Mouse (Mus musculus): ENCODE measurements around the gene Bri3. TPM values are rescaled to one million over a fixed set of nuclear protein-coding genes. Genes with fewer than 3 reads are reported as not detected.
A peak's percentile ranks its signal among the peaks of the same experiment; 100 is the strongest.

Bri3 gene
- polyA plus RNA-seq, 1 experiment from 2014 or later = 150 TPM

- Histone ChIP-seq H3K9ac (peak overlapping the region; percentile 83), H3K4me1 (peaks cover 47% of the 10 kb centered on the region), H3K36me3 (peaks cover 12% of the 10 kb centered on the region), H3K27ac (peak overlapping the region; percentile 85), H3K4me3 (peak overlapping the region; percentile 75), H3K27me3 (no peaks in the 10 kb centered on the region), H3K4me2 (replicated peaks) (peak overlapping the region; percentile 82), H3K9me3 (replicated peaks) (no peaks in the 10 kb centered on the region)
- ATAC-seq (ENCODE audit: low FRiP score) = no peak
- whole genome bisulfite sequencing = 29% methylated on average over 1 of the region's 1 CpGs
These were observed 12.7 kb downstream of the Bri3 start for GRCm38 (mm10) chr5:144256888-144257287.

GRCm38 (mm10) chr5:144257451-144258110 is 13.3 kb downstream of the Bri3 start:
- Histone ChIP-seq H3K4me1 (peaks cover 49% of the 10 kb centered on the region), H3K27me3 (no peaks in the 10 kb centered on the region), H3K4me2 (replicated peaks) (peak overlapping the region; percentile 82), H3K36me3 (peaks cover 17% of the 10 kb centered on the region), H3K27ac (no peak overlapping the region), H3K9ac (peak overlapping the region; percentile 83), H3K9me3 (replicated peaks) (no peaks in the 10 kb centered on the region), H3K4me3 (peak overlapping the region; percentile 75)
- WGBS = 65% methylated on average over 3 of the region's 3 CpGs
- no peak for ATAC-seq (ENCODE audit: low FRiP score)

- Histone ChIP-seq H3K27me3 (no peaks in the 10 kb centered on the region), H3K4me3 (peak overlapping the region; percentile 75; the same call in 1 of the 2 replicates), H3K4me2 (replicated peaks) (peak overlapping the region; percentile 82), H3K36me3 (peaks cover 18% of the 10 kb centered on the region), H3K27ac (no peak overlapping the region), H3K9ac (peak overlapping the region; percentile 83), H3K9me3 (replicated peaks) (no peaks in the 10 kb centered on the region), H3K4me1 (peaks cover 52% of the 10 kb centered on the region)
- 37% methylated on average over 14 of the region's 14 CpGs for WGBS
- no peak for ATAC-seq (ENCODE audit: low FRiP score)
These were observed 13.9 kb downstream of the Bri3 start for GRCm38 (mm10) chr5:144258131-144258611.

- Histone ChIP-seq H3K27me3 (no peaks in the 10 kb centered on the region), H3K4me1 (peaks cover 52% of the 10 kb centered on the region), H3K9me3 (replicated peaks) (no peaks in the 10 kb centered on the region), H3K4me3 (peak overlapping the region; percentile 75; the same call in 1 of the 2 replicates), H3K27ac (no peak overlapping the region), H3K4me2 (replicated peaks) (peak overlapping the region; percentile 82), H3K9ac (peak overlapping the region; percentile 83), H3K36me3 (peaks cover 21% of the 10 kb centered on the region)
- ATAC-seq (ENCODE audit: low FRiP score) = no peak
- WGBS = 18% methylated on average over 2 of the region's 2 CpGs
These were observed 14.4 kb downstream of the Bri3 start for GRCm38 (mm10) chr5:144258687-144259086.

GRCm38 (mm10) chr5:144259228-144259627 is 15.0 kb downstream of the Bri3 start:
- H3K27ac ChIP-seq = no peak overlapping the region
- H3K9me3 ChIP-seq (replicated peaks) = no peaks in the 10 kb centered on the region
- H3K9ac ChIP-seq = peak overlapping the region; percentile 6; the same call in 1 of the 2 replicates
- 78% methylated on average over 6 of the region's 6 CpGs for WGBS
- ATAC-seq (ENCODE audit: low FRiP score) = no peak
- no peaks in the 10 kb centered on the region for H3K27me3 ChIP-seq
- H3K4me2 ChIP-seq (replicated peaks) = 0 out of 2 replicates have a peak overlapping the region, but pooled peaks have one; percentile 82
- H3K4me1 ChIP-seq = peaks cover 52% of the 10 kb centered on the region
- peaks cover 22% of the 10 kb centered on the region for H3K36me3 ChIP-seq
- no peak overlapping the region for H3K4me3 ChIP-seq

GRCm38 (mm10) chr5:144260464-144260863 is 16.2 kb downstream of the Bri3 start:
- 82% methylated on average over 8 of the region's 8 CpGs for WGBS

GRCm38 (mm10) chr5:144261309-144261708 is 17.1 kb downstream of the Bri3 start:
- ATAC-seq (ENCODE audit: low FRiP score) = no peak
- peaks cover 48% of the 10 kb centered on the region for H3K4me1 ChIP-seq
- H3K9ac ChIP-seq = 0 out of 2 replicates have a peak overlapping the region, but pooled peaks have one; percentile 14
- WGBS = 88% methylated on average over 9 of the region's 9 CpGs
- no peak overlapping the region for H3K4me3 ChIP-seq
- H3K27ac ChIP-seq = no peak overlapping the region
- peaks cover 31% of the 10 kb centered on the region for H3K36me3 ChIP-seq
- H3K9me3 ChIP-seq (replicated peaks) = no peaks in the 10 kb centered on the region
- H3K27me3 ChIP-seq = no peaks in the 10 kb centered on the region
- no peak overlapping the region for H3K4me2 ChIP-seq (replicated peaks)

More at GRCm38 (mm10) chr5:144260464-144260863, 16.2 kb downstream of the Bri3 start:
- Histone ChIP-seq H3K4me2 (replicated peaks) (no peak overlapping the region), H3K27ac (no peak overlapping the region), H3K4me1 (peaks cover 48% of the 10 kb centered on the region), H3K27me3 (no peaks in the 10 kb centered on the region), H3K9me3 (replicated peaks) (no peaks in the 10 kb centered on the region), H3K9ac (no peak overlapping the region), H3K4me3 (no peak overlapping the region), H3K36me3 (peaks cover 30% of the 10 kb centered on the region)
- no peak for ATAC-seq (ENCODE audit: low FRiP score)

GRCm38 (mm10) chr5:144261829-144262228 is 17.6 kb downstream of the Bri3 start:
- H3K4me1 ChIP-seq = peaks cover 45% of the 10 kb centered on the region
- no peak overlapping the region for H3K27ac ChIP-seq

GRCm38 (mm10) chr5:144263082-144263481 is 18.8 kb downstream of the Bri3 start:
- H3K9me3 ChIP-seq (replicated peaks) = no peaks in the 10 kb centered on the region
- H3K27me3 ChIP-seq = no peaks in the 10 kb centered on the region
- no peak overlapping the region for H3K4me3 ChIP-seq
- peaks cover 43% of the 10 kb centered on the region for H3K36me3 ChIP-seq
- WGBS = 74% methylated on average over 9 of the region's 9 CpGs
- H3K9ac ChIP-seq = no peak overlapping the region
- no peak for ATAC-seq (ENCODE audit: low FRiP score)
- peaks cover 32% of the 10 kb centered on the region for H3K4me1 ChIP-seq
- no peak overlapping the region for H3K27ac ChIP-seq
- no peak overlapping the region for H3K4me2 ChIP-seq (replicated peaks)

More at GRCm38 (mm10) chr5:144261829-144262228, 17.6 kb downstream of the Bri3 start:
- Histone ChIP-seq H3K4me3 (no peak overlapping the region), H3K4me2 (replicated peaks) (no peak overlapping the region), H3K9me3 (replicated peaks) (no peaks in the 10 kb centered on the region), H3K36me3 (peaks cover 36% of the 10 kb centered on the region), H3K27me3 (no peaks in the 10 kb centered on the region), H3K9ac (no peak overlapping the region)
- 87% methylated on average over 5 of the region's 5 CpGs for WGBS
- no peak for ATAC-seq (ENCODE audit: low FRiP score)

- no peak for ATAC-seq (ENCODE audit: low FRiP score)
- no peak overlapping the region for H3K27ac ChIP-seq
- WGBS = 79% methylated on average over 13 of the region's 13 CpGs
These were observed 19.3 kb downstream of the Bri3 start for GRCm38 (mm10) chr5:144263496-144263895.

GRCm38 (mm10) chr5:144267535-144268241 is 23.5 kb downstream of the Bri3 start:
- ATAC-seq (ENCODE audit: low FRiP score) = no peak
- Histone ChIP-seq H3K27me3 (no peaks in the 10 kb centered on the region), H3K9me3 (replicated peaks) (no peaks in the 10 kb centered on the region), H3K9ac (no peak overlapping the region), H3K27ac (no peak overlapping the region), H3K36me3 (peaks cover 43% of the 10 kb centered on the region), H3K4me2 (replicated peaks) (no peak overlapping the region), H3K4me1 (0 out of 2 replicates have a peak, but pooled peaks cover 4% of the 10 kb centered on the region), H3K4me3 (no peak overlapping the region)
- 85% methylated on average over 8 of the region's 8 CpGs for WGBS

More at GRCm38 (mm10) chr5:144263496-144263895, 19.3 kb downstream of the Bri3 start:
- no peaks in the 10 kb centered on the region for H3K27me3 ChIP-seq
- no peak overlapping the region for H3K4me2 ChIP-seq (replicated peaks)
- H3K4me3 ChIP-seq = no peak overlapping the region
- peaks cover 28% of the 10 kb centered on the region for H3K4me1 ChIP-seq
- H3K9me3 ChIP-seq (replicated peaks) = no peaks in the 10 kb centered on the region
- H3K36me3 ChIP-seq = peaks cover 47% of the 10 kb centered on the region
- H3K9ac ChIP-seq = no peak overlapping the region

GRCm38 (mm10) chr5:144269926-144270325 is 25.7 kb downstream of the Bri3 start:
- Histone ChIP-seq H3K4me2 (replicated peaks) (no peak overlapping the region), H3K9ac (no peak overlapping the region), H3K9me3 (replicated peaks) (no peaks in the 10 kb centered on the region), H3K4me3 (no peak overlapping the region), H3K4me1 (no peaks in the 10 kb centered on the region), H3K36me3 (peaks cover 30% of the 10 kb centered on the region), H3K27ac (no peak overlapping the region), H3K27me3 (no peaks in the 10 kb centered on the region)
- no peak for ATAC-seq (ENCODE audit: low FRiP score)
- WGBS = 91% methylated on average over 7 of the region's 7 CpGs
